8 mouse cellular contexts compared by ENCODE assay signal in the genomic region with DNA sequence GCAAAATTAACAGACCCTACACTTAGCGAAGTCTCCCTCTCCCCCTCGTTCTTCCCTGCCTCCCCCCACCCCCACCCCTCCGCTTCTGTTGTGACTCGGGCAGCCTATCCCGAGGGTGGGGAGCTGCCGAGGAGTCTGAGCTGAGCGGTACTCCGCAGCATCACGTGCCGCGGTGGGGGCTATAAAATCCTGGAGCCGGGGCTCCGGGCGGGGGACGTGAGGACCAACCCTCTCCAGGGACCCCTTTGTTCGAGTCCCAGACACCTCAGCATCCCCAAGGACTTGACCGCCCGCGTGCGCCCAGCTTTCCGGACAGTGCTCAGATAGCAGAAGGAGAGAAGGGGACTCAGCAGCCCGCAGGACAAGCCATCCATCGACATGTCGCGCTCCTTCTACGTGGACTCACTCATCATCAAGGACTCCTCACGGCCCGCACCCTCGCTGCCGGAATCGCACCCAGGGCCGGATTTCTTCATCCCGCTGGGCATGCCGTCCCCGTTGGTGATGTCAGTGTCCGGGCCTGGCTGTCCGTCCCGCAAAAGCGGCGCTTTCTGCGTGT. TPM values are rescaled to one million over a fixed set of nuclear protein-coding genes. Genes with fewer than 3 reads are reported as not detected.
DNase-seq lines count a peak whose midpoint lies in the region; ATAC-seq and TF ChIP-seq lines count a peak whose summit lies in the region.

A gene (plus strand): TSS at position 219 of the 559 bp plus-strand sequence.

- TF ChIP-seq CTCF in layer of hippocampus, adult 2 months (conservative IDR thresholded peaks at IDR 0.05): no peak

- H3K27ac ChIP-seq in layer of hippocampus, adult 2 months: no peak within 1 kb of the TSS
- no peak within 1 kb of the TSS for H3K27ac ChIP-seq in embryonic facial prominence, embryonic 12.5 days
- H3K27ac ChIP-seq in intestine, embryonic 15.5 days: no peak within 1 kb of the TSS
- H3K27ac ChIP-seq in neural tube, embryonic 14.5 days (ENCODE audit: low read depth, low read length): no peak within 1 kb of the TSS

- DNase-seq in layer of hippocampus, adult 2 months (ENCODE audit: low spot score in 2 of 2): no peak
- DNase-seq in layer of hippocampus, adult 8-10 months (ENCODE audit: low spot score in 2 of 2): no peak
- DNase-seq in adrenal gland, postnatal 25 days: no peak
- DNase-seq in lung, postnatal 36 days: no peak
- no peak for DNase-seq in gastrocnemius, postnatal 4 days (ENCODE audit: low spot score in 2 of 2)

- under 1% methylated on average over 41 of the region's 41 CpGs for WGBS in embryonic facial prominence, embryonic 12.5 days
- 1% methylated on average over 41 of the region's 41 CpGs for WGBS in intestine, embryonic 15.5 days
- WGBS in neural tube, embryonic 14.5 days: under 1% methylated on average over 41 of the region's 41 CpGs

- peak within 1 kb of the TSS; percentile 46 for H3K4me2 ChIP-seq in embryonic facial prominence, embryonic 12.5 days (replicated peaks)
- H3K4me2 ChIP-seq in intestine, embryonic 15.5 days (replicated peaks): peak within 1 kb of the TSS; percentile 46
- H3K4me2 ChIP-seq in neural tube, embryonic 14.5 days (ENCODE audit: low read depth, low read length): peak within 1 kb of the TSS; percentile 61

- H3K4me3 ChIP-seq in layer of hippocampus, adult 2 months: peak within 1 kb of the TSS; percentile 26; the same call in 1 of the 2 replicates
- peak within 1 kb of the TSS; percentile 30 for H3K4me3 ChIP-seq in embryonic facial prominence, embryonic 12.5 days
- peak within 1 kb of the TSS; percentile 9 for H3K4me3 ChIP-seq in intestine, embryonic 15.5 days (replicated peaks)
- peak within 1 kb of the TSS; percentile 31 for H3K4me3 ChIP-seq in neural tube, embryonic 14.5 days (ENCODE audit: low read depth, low read length)

- no peak within 1 kb of the TSS; the same call in 1 of the 2 replicates for H3K9ac ChIP-seq in embryonic facial prominence, embryonic 12.5 days
- no peak within 1 kb of the TSS for H3K9ac ChIP-seq in intestine, embryonic 15.5 days
- no peak within 1 kb of the TSS for H3K9ac ChIP-seq in neural tube, embryonic 14.5 days (replicated peaks; ENCODE audit: low read depth, low read length)

- no peak for ATAC-seq in embryonic facial prominence, embryonic 12.5 days (ENCODE audit: insufficient number of reproducible peaks, insufficient read depth, low FRiP score, low TSS enrichment)
- ATAC-seq in intestine, embryonic 15.5 days: no peak
- peak; percentile 45 for ATAC-seq in neural tube, embryonic 14.5 days (ENCODE audit: low read depth)

- H3K36me3 ChIP-seq in embryonic facial prominence, embryonic 12.5 days: no peaks in the 10 kb centered on the region
- no peaks in the 10 kb centered on the region for H3K36me3 ChIP-seq in intestine, embryonic 15.5 days
- H3K36me3 ChIP-seq in neural tube, embryonic 14.5 days (ENCODE audit: control insufficient read depth, insufficient read depth, low read length): no peaks in the 10 kb centered on the region

- H3K9me3 ChIP-seq in embryonic facial prominence, embryonic 12.5 days: no peaks in the 10 kb centered on the region
- H3K9me3 ChIP-seq in intestine, embryonic 15.5 days: no peaks in the 10 kb centered on the region
- no peaks in the 10 kb centered on the region for H3K9me3 ChIP-seq in neural tube, embryonic 14.5 days (ENCODE audit: control insufficient read depth, low read length)

- peaks cover 14% of the 10 kb centered on the region for H3K4me1 ChIP-seq in embryonic facial prominence, embryonic 12.5 days
- peaks cover 12% of the 10 kb centered on the region for H3K4me1 ChIP-seq in intestine, embryonic 15.5 days (replicated peaks)
- peaks cover 16% of the 10 kb centered on the region for H3K4me1 ChIP-seq in neural tube, embryonic 14.5 days (ENCODE audit: control insufficient read depth, insufficient read depth, low read length)

- peaks cover 90% of the 10 kb centered on the region for H3K27me3 ChIP-seq in embryonic facial prominence, embryonic 12.5 days
- H3K27me3 ChIP-seq in intestine, embryonic 15.5 days (replicated peaks): peaks cover 91% of the 10 kb centered on the region
- peaks cover 61% of the 10 kb centered on the region for H3K27me3 ChIP-seq in neural tube, embryonic 14.5 days (ENCODE audit: control insufficient read depth, insufficient read depth, low read length)

RNA-seq across cellular contexts. Expression of the gene that starts here (rescaled TPM):
- total RNA-seq in layer of hippocampus, adult 2 months (2021): under 1 TPM; 0.51 to 0.59 TPM
- under 1 TPM in 3 of 4 experiments, not detected in 1; 0.30 to 0.67 (median 0.37) TPM for total RNA-seq in layer of hippocampus, adult 8-10 months (2022)
- polyA plus RNA-seq in embryonic facial prominence, embryonic 12.5 days (2016; fragmentation: Nextera tagmentation; extraction: Ambion mirVana): 0.59 and 0.80 TPM in 2 replicates
- polyA plus RNA-seq in intestine, embryonic 15.5 days (2015; fragmentation: Nextera tagmentation; extraction: Ambion mirVana): not detected in 2 replicates
- 0.17 and 0.21 TPM in 2 replicates for polyA plus RNA-seq in neural tube, embryonic 14.5 days (2014; fragmentation: Nextera tagmentation; extraction: Ambion mirVana)
- total RNA-seq in adrenal gland, postnatal 25 days (2021): not detected in 2 replicates
- total RNA-seq in gastrocnemius, postnatal 4 days (2021): not detected

Comparison
In these comparisons a context has a peak if more than half of its experiments do, and no peak if none do; other contexts are left out.
1. Peak in ATAC-seq, H3K4me3 ChIP-seq and H3K4me2 ChIP-seq in neural tube, embryonic 14.5 days; RNA of the gene not detected or under 1 TPM.